Mouse (Mus musculus) frontal cortex, adult (tissue): ENCODE measurements around the gene Camk1g.
A peak's percentile ranks its signal among the peaks of the same experiment; 100 is the strongest.

Experiments
- ATAC-seq: cut with Nextera tagmentation; 2 replicates; pipeline ENCODE4 v1.9.2; 2017; ENCODE audit warnings: mild to moderate bottlenecking, moderate library complexity, mixed read lengths; ENCODE audit not compliant: low TSS enrichment

Camk1g gene

DNA sequence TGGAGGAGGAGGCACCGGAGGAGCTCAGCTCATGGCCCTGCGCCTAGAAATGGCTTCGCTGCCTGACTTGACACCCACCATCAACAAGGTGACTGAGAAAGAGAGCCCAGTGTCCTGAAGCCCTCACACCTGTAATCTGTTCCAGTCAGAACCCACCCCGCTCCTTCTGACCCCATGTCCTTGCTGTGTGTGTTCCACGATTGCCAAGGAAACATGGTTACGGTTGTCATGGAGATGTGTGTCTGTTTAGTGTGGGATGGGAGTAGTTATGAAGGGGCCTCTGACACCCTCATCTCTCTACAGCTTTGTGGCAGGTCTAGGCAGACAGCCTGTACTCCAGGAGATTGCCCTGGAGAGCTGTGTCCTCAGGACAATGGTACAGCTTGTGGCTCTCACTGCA lies 35.6 kb downstream of the Camk1g start:
- no peak for ATAC-seq

DNA sequence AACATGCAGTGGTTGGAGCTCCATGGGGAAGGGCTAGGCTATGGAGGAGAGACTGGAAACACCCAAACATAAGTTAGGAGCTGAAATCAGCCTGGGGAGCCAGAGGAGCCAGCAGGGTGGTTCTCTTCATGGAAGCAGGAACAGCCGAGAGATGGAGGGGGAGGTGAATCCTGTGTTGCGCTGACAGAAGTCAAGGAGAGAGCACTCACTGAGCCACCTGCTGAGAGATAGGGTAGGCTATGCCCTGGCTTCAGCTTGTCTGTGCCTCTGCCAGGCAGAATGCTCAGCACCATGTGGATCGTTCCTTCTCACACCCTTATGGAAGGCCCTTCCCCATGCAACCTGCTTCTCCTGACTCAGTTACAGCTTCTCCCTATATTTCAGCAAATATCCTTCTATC lies 36.3 kb downstream of the Camk1g start:
- ATAC-seq: no peak

DNA sequence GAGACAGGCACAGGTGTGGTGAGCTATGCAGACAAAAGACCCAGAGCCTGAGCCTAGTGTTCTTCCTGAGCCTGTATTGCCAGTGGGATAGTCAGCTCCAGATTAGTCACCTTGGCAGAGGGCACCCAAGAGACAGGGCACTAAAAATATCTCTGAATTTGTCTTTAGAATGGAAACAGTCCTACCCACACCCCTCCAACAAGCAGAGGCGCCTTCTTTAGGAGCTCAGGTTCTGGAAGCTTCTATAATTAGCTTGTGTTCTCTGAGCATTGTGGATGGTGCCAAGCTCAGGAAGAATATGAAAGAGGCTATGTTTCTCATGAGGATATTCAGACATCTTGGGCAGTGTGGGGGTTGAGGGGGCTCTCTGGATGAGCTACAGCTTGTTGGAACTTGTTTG lies 37.4 kb downstream of the Camk1g start:
- ATAC-seq: peak; percentile 65

DNA sequence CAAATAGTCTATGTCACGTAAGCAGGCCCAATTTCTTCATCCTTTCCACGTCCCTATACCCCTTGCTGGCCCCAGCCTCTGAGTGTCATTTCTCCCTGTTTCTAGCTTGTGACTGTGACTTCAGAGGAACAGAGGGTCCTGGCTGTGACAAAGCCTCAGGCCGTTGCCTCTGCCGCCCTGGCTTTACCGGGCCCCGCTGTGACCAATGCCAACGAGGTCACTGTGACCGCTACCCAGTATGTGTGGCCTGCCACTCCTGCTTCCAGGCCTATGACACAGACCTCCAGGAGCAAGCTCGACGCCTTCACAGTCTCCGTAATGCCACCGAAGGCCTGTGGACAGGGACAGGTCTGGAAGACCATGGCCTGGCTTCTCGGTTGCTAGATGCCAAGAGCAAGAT lies 38.1 kb downstream of the Camk1g start:
- no peak for ATAC-seq

DNA sequence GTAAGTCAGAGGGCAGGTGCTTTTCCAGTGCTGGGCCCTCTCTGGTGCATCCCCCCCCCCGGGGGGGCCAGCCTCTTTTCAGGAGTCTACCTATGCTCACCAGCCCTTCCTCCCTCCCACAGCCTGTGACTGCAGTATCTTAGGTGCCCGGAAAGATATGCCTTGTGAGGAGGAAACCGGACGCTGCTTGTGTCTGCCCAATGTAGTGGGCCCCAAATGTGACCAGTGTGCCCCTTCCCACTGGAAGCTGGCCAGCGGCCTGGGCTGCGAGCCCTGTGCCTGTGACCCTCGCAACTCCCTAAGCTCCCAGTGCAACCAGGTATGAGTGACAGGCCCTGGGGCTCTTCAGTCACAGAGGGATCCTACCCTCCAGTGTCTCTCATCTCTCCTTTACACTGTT lies 39.5 kb downstream of the Camk1g start:
- no peak for ATAC-seq

DNA sequence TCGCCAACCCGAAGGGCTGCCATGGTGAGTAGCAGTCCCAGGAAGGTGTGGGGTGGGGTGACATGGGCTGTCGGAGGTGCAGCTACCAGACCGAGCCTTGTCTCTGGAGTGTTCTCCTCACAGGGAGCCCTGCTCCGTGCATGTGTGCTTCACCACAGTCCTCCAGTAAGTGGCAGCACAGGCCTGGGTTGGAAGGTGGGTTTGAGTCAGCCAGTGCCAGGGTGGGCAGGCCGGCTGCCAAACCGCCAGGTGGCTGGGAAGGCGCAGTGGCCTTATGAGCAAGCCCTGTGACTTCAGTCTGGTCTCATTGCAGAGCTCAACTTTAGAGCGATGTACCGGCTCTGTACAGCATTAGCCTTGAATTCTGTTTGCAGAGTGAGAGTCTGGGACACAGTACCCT lies 39.9 kb downstream of the Camk1g start:
- peak; percentile 63 for ATAC-seq

DNA sequence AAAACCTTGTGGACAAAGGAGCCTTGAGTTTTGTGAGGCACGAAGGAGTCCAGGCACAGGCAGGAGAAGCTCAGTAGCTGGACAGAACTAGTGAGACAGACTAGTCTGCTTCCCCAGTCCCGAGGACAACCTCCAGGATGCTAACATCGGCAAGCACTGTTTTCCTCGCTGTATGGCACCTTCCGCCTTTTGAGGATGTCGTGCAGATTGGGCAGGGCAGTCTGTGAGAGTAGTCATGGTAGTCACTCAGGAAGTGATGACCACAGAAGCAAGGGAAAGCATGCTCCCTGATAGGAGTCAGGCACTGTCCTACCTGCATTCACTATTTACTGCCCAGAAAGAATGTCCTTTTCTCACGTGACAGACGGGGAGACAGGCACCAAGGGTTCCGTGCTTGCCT lies 40.5 kb downstream of the Camk1g start:
- no peak for ATAC-seq

DNA sequence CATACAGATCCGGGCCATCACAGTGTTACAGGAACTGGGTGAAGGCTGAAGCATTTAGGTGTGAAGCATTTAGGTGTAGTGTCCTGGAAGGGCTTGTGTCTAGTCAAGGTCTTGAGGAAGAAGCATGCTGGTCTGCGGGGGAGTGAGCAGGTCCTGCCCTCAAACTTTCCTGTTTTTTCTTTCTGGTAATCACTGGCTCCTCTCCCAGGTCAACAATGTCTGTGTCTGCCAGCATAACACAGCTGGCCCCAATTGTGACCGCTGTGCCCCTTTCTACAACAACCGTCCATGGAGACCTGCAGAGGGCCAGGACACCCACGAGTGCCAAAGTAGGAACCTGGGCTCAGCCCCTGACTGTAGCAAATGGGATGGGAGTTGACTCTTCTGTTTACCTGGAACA lies 42.4 kb downstream of the Camk1g start:
- no peak for ATAC-seq

DNA sequence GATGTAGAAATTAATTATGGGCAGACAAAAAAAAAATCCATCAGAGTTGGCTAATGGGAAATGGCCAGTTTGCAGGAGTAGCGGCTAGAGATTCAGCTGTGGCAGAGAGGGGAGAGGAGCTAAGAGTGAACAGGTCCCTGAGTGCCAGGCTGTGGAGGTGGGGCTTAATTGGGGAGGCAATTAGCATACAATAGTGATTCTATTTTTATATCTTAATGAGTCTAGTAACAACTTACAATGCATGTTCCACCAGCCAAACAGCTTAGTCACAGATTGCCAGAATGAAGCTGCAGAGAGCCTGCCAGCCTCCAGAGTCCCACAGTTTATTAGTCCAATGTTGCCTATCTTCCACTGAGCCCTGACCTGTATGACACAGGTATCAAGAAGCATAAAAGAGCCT lies 42.9 kb downstream of the Camk1g start:
- ATAC-seq: no peak

DNA sequence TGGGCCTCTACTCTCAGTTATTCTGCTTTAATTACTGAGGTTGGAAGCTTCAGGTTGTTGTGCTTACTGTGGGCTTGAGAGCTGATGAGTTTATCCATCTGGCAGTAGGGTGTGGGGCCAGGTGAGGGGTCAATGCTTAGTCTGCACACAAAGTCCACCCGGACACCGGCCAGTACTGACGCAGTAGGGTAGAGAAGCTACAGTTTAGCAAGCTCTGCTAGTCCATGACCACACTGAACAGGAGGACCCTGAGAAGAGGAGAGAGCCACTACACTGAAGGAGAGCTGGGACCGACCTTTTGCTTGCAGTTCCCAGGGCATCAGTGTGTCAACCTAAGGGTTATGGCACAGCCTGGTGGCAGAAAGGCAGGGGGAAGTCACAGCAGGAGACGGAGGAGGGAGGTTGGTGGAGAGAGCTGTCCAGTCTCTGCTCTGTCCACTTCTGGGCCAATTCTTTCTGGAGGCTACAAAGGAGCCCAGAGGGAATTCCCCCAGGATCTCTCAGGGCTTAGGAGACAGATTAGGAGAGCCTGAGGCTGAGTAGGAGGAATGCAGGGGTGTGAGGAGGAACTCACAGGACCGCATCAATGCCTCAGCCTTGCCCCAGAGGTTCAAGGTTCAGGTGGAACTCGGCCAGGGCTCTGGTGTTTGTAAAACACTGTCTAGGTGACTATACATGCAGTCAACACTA lies 43.5 kb downstream of the Camk1g start:
- no peak for ATAC-seq

DNA sequence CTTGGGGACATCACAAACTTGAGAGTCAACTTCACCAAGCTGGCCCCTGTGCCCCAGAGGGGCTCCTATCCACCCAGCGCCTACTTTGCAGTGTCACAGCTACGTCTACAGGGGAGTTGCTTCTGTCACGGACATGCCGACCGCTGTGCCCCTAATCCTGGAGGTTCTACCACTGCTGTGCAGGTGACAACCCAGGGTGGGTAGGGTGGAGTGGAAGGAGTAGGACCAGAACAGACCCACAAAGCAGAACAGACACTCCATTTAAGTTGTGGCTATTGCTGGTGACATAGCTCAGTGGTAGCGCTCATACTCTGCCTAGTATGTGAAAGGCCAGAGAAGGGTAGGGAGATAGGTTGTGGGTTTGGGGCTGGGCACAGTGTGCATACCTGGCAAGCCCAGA lies 44.2 kb downstream of the Camk1g start:
- no peak for ATAC-seq

DNA sequence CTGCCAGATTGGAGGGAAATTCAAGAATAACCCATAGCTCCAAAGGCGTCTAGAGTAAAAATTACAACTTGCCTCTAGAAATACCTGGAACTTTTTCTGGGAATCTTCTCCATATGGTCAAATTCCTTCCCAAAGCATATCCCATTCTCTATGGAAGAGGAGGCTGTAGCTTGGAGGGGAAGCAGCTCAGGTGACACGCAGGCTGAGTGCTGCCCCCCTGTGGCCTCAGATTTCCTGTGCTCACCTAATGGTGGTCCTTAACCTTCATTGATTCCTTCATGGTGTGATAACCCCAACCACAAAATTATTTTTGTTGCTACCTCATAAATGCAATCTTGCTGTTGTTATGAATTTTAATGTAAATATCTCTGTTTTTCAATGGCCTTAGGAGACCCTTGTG lies 45.9 kb downstream of the Camk1g start:
- ATAC-seq: peak; percentile 60

DNA sequence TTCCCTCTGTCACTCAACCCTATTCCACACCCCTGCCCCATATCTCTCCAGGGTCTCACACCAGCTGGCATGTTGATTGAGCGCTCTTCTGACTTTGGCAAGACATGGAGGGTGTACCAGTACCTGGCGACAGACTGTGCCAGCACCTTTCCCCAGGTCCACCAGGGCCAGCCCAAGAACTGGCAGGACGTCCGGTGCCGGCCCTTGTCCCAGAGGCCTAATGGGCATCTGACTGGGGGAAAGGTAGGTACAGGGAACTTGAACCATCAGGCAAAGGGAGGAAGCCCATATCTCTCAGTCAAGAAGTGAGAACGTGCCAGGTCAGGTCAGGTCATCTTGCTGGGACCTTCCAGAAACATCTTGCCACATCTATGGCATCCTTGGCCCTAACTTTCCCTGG lies 46.4 kb downstream of the Camk1g start:
- ATAC-seq: no peak

DNA sequence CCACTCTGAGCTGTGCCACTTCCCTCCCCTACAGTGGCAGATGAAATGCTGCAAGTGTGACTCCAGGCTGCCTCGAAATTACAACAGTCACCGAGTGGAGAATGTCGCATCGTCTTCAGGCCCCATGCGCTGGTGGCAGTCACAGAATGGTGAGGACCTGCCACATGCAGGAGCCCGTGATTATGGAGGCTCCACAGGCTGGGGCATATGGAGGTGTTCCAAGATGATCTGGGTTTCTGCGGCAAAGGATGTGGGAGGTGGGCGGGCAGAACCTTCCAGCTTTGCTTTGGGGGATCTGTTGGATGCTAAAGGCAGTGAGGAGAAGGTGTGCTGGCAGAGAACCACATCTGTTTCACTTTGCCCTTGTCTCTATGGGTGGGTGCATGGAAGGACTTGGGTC lies 49.7 kb downstream of the Camk1g start:
- 0 out of 2 replicates have a peak, but pooled peaks have one; percentile 2 for ATAC-seq

DNA sequence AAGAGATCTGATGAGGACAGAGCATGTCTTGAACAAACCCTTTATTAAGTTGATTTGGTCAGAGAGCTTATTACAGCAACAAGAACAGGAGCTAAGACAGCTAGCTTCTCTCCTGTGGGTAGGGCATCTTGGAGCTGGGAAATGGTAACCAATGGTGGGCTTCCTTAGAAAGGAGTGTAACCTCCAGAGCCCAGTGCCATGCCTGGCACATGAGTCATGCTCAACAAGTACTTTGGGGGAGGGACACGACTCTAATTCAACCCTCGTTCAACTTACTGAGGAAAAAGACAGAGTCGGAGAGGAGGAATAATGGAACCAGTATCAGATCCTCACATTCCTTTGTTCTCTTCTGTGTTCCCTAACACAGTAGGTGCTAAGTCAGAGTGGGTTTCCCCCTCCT lies 50.4 kb downstream of the Camk1g start:
- ATAC-seq: no peak

DNA sequence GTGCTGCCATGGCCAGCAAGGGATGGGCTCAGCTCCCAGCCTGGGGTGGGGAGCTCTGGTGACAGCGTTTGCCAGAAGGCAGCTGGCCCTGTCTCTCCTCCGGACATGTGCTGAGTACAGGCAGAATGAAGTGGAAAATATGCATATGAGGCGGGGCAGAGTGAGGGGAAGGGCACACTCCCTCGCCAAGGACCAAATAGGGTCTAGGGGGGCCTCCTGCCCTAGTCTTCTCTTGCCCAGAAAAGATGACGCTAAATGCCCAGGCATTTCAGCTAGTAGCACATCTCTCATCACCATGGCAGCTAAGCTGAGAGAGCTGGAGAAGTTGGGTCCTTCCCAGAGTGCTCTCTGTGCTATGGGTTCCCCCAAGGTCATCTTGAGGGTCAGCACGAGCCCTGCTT lies 52.9 kb downstream of the Camk1g start:
- peak; percentile 35 for ATAC-seq

DNA sequence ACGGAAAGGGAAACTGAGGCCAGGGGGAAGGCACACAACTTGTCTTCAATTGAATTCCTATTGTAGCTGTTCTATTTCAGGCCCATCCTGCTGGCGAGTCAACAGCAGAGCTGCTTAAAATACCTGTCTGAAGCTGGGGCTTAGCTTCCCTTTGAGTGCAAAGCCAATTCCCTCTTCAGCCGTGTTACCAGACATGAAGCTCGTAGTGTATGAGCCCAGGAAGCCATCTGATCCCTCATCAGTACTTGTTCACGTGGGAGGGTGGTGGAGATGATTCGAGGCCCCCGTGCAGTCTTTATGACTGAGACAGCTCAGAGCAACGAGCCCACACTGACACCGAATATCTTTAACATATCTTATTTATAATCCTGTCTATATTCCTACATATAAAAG lies 53.7 kb downstream of the Camk1g start:
- peak; percentile 45 for ATAC-seq

DNA sequence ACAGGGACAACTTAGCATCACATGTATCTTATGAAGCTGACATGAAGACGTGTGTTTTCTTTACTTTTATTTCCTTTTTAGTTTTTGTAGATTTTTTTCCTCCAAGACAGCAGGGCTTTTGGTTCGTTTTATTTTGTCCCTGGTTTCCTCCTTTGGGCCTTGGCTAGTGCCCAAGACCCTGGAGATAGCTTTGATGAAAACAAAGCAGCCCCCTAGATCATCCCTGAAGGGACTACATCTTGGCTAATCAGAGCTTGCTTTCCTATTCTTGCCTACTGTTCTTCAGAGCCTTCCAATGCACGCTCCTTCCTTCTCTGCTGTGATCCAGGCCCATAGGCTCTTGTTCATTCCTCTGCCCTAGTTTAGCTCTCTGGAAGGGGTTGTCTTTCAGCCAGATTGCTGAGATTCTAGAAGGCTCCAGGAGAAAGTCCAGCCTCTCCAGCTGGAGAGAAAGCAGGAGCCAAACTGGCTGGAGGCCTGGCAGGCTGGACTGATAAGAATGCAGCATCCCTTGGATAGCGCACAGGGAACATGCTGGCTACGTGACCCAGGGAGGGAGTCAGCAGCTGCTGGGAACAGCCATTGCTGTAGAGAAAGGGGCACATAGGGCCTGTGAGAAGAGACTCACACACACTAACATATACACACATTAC lies 54.3 kb downstream of the Camk1g start:
- peak; percentile 72 for ATAC-seq

DNA sequence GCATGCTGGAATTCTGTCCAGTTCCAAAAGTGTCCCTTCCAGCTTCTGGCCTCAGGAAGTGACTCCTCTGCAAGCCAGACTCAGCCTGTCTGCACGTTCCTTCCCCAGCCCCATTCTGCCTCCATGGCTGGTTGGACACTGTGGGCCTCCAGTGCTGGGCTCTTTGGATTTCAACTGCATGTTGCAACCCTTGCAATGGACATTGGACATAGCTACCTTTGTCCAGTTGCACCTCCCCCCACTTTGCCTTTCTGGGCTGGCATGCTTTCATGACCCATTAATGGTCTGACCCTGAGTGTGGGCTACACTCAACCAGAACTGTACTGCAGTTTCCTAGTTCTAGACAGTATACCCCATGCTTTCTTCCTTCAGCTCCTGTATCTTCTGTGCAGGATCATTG lies 58.5 kb downstream of the Camk1g start:
- no peak for ATAC-seq

DNA sequence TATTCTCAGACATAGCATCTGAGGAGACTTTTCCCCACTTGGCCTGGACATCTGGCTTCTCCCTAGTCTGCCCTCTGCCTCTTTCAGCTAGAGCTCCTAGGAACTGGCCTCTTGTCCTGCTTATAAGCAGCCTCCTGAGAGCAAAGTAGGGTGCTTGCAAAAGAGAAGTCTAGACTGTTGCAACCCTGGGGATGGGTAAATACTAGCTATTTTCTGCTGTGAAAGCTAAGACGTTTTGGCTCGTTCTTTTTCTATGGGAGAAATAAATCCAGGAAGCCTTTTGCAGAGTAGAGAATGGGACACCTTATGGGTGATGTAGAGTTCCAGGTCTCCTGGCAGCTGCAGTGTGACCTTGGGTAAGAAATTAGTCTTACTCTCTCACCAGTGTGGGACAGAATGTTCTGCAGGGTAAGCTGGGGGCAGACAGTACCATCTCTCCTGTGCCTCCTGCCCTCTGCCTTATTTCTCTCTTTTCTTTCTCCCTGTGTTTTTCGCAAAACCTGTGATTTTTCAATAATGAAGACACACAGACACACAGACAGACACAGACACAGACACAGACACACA lies 59.5 kb downstream of the Camk1g start:
- ATAC-seq: no peak

DNA sequence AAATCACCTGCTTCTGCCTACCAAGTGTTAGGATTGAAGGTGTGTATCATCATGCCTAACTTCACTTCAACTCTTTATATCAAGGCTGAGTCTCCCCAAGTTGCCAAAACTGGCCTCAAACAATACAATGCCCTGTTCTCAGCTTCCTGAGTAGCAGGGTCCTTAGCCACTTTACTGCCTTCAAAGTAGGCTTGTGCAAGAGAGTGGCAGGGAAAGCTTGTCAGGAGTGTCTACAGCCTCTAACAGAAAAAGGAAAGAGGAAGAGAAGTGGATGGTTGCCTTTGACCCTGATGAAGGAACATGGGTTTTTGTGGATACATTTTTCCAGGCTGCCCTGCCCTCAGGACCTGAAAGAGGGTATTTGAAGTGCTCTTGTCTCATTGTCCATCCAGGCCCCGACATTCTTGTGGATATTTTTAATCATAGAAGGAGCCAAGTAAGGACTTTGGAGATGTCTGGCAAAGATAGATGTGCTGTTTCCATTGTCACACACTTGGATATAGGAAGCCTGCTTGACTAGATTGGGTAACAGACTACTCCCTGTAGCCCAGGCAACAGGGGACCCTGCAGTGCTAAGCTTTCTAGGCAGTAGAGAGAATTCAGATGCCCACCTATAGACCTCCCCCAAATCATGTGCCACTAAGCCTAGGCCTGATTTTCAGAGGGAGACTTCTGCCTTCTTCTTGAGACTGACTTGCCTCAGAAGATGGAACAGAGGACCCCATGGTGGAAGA lies 60.1 kb downstream of the Camk1g start:
- ATAC-seq: no peak

DNA sequence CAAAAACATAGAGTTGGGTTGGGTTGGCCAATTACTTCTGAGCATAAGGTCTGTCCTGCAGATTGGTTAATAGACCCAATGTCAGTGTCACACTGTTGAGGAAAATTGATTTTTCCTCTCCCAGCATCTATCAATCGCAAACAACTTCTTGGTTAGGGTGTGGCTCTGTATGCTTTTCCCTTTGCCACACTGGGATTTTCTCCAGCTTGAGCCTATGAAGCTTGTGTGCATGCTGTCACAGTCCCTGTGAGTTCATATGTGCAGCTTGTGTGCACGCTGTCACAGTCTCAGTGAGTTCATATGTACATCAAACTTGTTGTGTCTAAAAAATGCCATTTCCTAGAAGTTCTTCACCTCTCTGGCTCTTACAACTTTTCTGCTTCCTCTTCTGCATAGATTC lies 63.3 kb downstream of the Camk1g start:
- no peak for ATAC-seq

DNA sequence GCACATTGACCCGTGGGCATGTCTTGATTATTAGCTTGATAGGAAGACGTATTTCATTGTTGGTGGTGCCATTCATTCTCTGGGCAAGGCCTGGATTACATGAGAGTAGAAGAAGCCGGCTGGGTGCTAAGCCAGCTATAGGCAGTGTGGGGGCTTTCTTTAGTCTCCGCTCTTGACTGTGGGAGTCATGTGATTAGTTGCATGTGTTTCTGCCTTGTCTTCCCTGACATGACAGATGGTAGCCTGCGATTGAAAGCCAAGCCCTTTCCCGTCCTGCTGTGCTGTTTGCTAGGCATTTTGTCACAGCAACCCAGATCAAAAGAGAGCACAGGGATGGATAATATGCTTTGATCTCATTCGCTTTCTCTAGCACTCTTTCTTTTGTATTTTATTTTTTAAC lies 64.7 kb downstream of the Camk1g start:
- 0 out of 2 replicates have a peak, but pooled peaks have one; percentile 31 for ATAC-seq
